Mouse (Mus musculus) liver, embryonic 18 days (tissue): ENCODE results near the gene Kcnj8. TPM values are rescaled to one million over a fixed set of nuclear protein-coding genes. Genes with fewer than 3 reads are reported as not detected.

Experiments used
- polyA plus RNA-seq: library from polyadenylated mRNA; depleted of rRNA; stranded (reverse); fragments of >200 nt; gene quantifications from 2 replicates; pipeline ENCODE4 v1.2.3, GENCODE M21; 2012; rRNA removed

The Kcnj8 gene
- polyA plus RNA-seq: 3.2 TPM in 2 replicates

DNA sequence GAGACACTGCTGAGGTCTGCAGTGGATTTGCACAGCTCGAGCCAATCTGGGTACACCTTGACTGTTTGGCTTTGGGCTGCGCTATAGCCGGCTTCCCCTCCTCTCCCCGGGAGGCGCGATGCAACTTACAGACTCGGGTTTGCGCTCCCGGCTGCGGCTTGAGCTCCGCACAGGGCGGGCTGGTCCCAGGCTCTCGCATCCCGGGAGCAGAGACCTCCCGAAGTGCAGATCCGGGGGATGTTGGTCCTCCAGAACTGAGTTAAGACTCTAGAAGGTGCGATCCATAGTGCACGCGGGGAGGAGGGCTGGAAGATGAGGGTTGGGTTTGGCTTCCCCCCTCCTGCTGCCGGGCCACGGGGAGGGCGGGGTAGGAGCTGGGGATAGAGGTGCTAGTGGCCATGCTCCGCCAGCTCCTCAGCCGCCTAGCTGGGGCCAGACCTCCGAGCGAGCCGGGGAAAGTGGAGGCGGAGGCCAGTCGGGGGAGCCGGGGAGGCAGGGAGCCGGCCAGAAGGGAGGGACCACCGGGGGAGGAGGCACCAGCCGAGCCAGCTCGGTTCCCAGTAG is at the start of gene Kcnj8:
Gene Kcnj8, minus strand, starts transcription at position 560 of the 564 bp plus-strand sequence.

Other genes with a start within 250 kb of the Kcnj8 start
- not detected in 2 replicates for gene Slco1a5, start 248.6 kb downstream of the Kcnj8 start, polyA plus RNA-seq
- 4.6 and 4.8 TPM in 2 replicates for gene Pyroxd1, start 226.0 kb downstream of the Kcnj8 start, polyA plus RNA-seq
- 6.2 and 6.6 TPM in 2 replicates for gene Recql, start 184.5 kb downstream of the Kcnj8 start, polyA plus RNA-seq
- 5.0 and 5.8 TPM in 2 replicates for gene Golt1b, start 184.4 kb downstream of the Kcnj8 start, polyA plus RNA-seq
- gene Spx, start 158.2 kb downstream of the Kcnj8 start, polyA plus RNA-seq: 0.28 and 0.31 TPM in 2 replicates
- 80.3 and 82.5 TPM in 2 replicates for gene Gys2, start 98.5 kb downstream of the Kcnj8 start, polyA plus RNA-seq
- gene Ldhb, start 63.7 kb downstream of the Kcnj8 start, polyA plus RNA-seq: 10.7 and 12.4 TPM in 2 replicates
- 3.3 and 3.5 TPM in 2 replicates for gene Abcc9, start 130.7 kb upstream of the Kcnj8 start, polyA plus RNA-seq
- gene Cmas, start 185.1 kb upstream of the Kcnj8 start, polyA plus RNA-seq: 60.1 and 61.8 TPM in 2 replicates
- gene Sult6b2, start 232.9 kb upstream of the Kcnj8 start, polyA plus RNA-seq: 0.02 TPM in 1 of 2 replicates, not detected in the other